Mouse (Mus musculus) layer of hippocampus, postnatal 10 days (tissue): ENCODE results near the gene Dusp22. TPM values are rescaled to one million over a fixed set of nuclear protein-coding genes. Genes with fewer than 3 reads are reported as not detected.

ENCODE experiments used
- DNase-seq, 2 experiments: peaks; one replicate each; pipeline ENCODE4 v3.0.0; 2021; ENCODE audit warnings: low spot score in 2 of 2
- total RNA-seq, 2 experiments: library from RNA; stranded (reverse); gene quantifications; 2 replicates each; pipeline ENCODE4 v1.2.3; 2021

Gene Dusp22
- total RNA-seq, 2 experiments from 2014 or later = 23.8 to 26.3 TPM

- DNase-seq = peak in 1 of 2 experiments; percentile 19
These were observed 89.3 kb downstream of the Dusp22 start, which contains the start of gene Irf4 for GRCm38 (mm10) chr13:30749021-30749556. TSS of gene Irf4 (plus strand) at chr13:30749226.

GRCm38 (mm10) chr13:30749557-30750141 lies 89.8 kb downstream of the Dusp22 start:
- DNase-seq = no peak

GRCm38 (mm10) chr13:30750461-30751303 lies 90.9 kb downstream of the Dusp22 start:
- DNase-seq = no peak

- no peak for DNase-seq
These were observed 91.4 kb downstream of the Dusp22 start for GRCm38 (mm10) chr13:30751304-30751580.

GRCm38 (mm10) chr13:30752581-30753187 lies 92.9 kb downstream of the Dusp22 start:
- DNase-seq = no peak

- DNase-seq = no peak
These were observed 93.6 kb downstream of the Dusp22 start for GRCm38 (mm10) chr13:30753441-30753840.

- DNase-seq = no peak
These were observed 94.3 kb downstream of the Dusp22 start for GRCm38 (mm10) chr13:30754066-30754465.

- no peak for DNase-seq
These were observed 95.2 kb downstream of the Dusp22 start for GRCm38 (mm10) chr13:30754825-30755476.

- no peak for DNase-seq
These were observed 95.8 kb downstream of the Dusp22 start for GRCm38 (mm10) chr13:30755577-30755976.

- DNase-seq = no peak
These were observed 96.3 kb downstream of the Dusp22 start for GRCm38 (mm10) chr13:30755998-30756639.

- no peak for DNase-seq
These were observed 97.6 kb downstream of the Dusp22 start for GRCm38 (mm10) chr13:30757264-30757900.

GRCm38 (mm10) chr13:30758789-30759381 lies 99.1 kb downstream of the Dusp22 start:
- no peak for DNase-seq

GRCm38 (mm10) chr13:30760374-30761090 lies 100.7 kb downstream of the Dusp22 start:
- DNase-seq = no peak

Other genes starting within 250 kb of the Dusp22 start
- 100 to 1,000 TPM; 182 to 196 TPM for gene Uqcrfs1, start 114.6 kb upstream of the Dusp22 start, total RNA-seq
- under 1 TPM; 0.07 to 0.11 TPM for gene Irf4, start 89.2 kb downstream of the Dusp22 start, total RNA-seq